8 mouse cellular contexts compared by ENCODE assay signal in the genomic region with DNA sequence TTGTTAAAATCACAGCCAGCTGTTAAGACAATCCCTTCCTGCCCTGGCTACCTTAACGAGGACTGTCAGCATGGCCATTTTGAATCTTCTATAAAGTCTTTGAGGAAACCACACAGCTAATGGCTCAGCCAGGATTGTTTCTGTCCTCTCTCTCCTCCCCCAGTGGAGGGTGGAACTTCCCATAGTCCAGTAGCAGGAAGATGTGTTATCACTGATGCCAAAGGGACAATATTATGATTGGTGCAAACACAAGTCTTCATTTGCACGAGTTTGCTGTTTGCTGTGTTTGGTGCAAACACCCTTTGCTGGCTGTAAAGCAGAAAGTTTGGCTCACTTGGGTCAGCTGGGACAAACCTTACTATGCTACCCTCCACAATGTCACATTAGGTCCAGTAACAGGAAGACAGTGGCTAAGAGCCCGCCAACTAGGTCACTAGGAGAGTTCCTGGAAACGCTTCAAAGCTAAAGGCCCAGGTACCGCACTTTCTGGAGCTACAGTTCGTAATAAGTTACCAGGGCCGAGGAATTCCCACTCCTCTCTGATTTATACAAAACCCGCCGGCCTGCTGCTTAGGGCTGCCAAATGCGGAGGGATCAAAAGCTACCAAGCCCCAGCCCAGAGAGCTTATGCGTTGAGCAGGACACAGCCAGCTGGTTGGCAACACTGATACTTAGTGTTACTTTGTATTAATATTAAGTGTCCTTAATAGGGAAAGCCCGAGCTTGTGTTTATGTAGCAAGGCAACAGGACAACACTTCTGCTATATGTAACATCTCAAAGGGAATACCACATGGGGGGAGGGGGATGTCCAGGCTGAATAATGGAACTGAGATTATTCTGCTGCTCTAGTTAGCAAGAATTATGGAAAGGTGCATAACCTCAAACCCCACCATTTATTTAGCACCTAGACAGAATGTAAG. TPM values are rescaled to one million over a fixed set of nuclear protein-coding genes. Genes with fewer than 3 reads are reported as not detected.
DNase-seq lines count a peak whose midpoint lies in the region; ATAC-seq and TF ChIP-seq lines count a peak whose summit lies in the region.

No protein-coding gene starts in this region.

- ATAC-seq in embryonic facial prominence, embryonic 12.5 days (ENCODE audit: insufficient number of reproducible peaks, insufficient read depth, low FRiP score, low TSS enrichment): no peak
- peak; percentile 0 for ATAC-seq in hindbrain, postnatal 0 days
- no peak for ATAC-seq in activated CD4-positive, CD25-positive, alpha-beta regulatory T cell, adult 4 months

- H3K27ac ChIP-seq in left cerebral cortex, adult 2 months: peak overlapping the region; percentile 100
- peak overlapping the region; percentile 99 for H3K27ac ChIP-seq in embryonic facial prominence, embryonic 12.5 days
- peak overlapping the region; percentile 100 for H3K27ac ChIP-seq in hindbrain, postnatal 0 days
- H3K27ac ChIP-seq in midbrain, embryonic 10.5 days (replicated peaks): peak overlapping the region; percentile 98

- DNase-seq in left cerebral cortex, adult 2 months (ENCODE audit: extremely low spot score in 1 of 2, low spot score in 2 of 2): no peak
- DNase-seq in left cerebral cortex, postnatal 4 days: no peak
- no peak for DNase-seq in hindbrain, postnatal 0 days (ENCODE audit: low spot score)
- no peak for DNase-seq in midbrain, embryonic 10.5 days (ENCODE audit: low spot score)
- no peak for DNase-seq in urinary bladder, adult 2 months (ENCODE audit: low spot score)
- no peak for DNase-seq in right cerebral cortex, adult 2 months (ENCODE audit: low spot score in 2 of 2)

- H3K9ac ChIP-seq in embryonic facial prominence, embryonic 12.5 days: peak overlapping the region; percentile 100
- H3K9ac ChIP-seq in hindbrain, postnatal 0 days (replicated peaks; ENCODE audit: low read length): peak overlapping the region; percentile 100

- H3K36me3 ChIP-seq in embryonic facial prominence, embryonic 12.5 days: peaks cover 27% of the 10 kb centered on the region
- H3K36me3 ChIP-seq in hindbrain, postnatal 0 days (ENCODE audit: insufficient read depth, low read length): peaks cover 21% of the 10 kb centered on the region
- H3K36me3 ChIP-seq in midbrain, embryonic 10.5 days: peaks cover 28% of the 10 kb centered on the region

- peaks cover 39% of the 10 kb centered on the region for H3K4me1 ChIP-seq in embryonic facial prominence, embryonic 12.5 days
- peaks cover 17% of the 10 kb centered on the region for H3K4me1 ChIP-seq in hindbrain, postnatal 0 days (ENCODE audit: insufficient read depth, low read length)
- peaks cover 47% of the 10 kb centered on the region for H3K4me1 ChIP-seq in midbrain, embryonic 10.5 days

- peak overlapping the region; percentile 93 for H3K4me2 ChIP-seq in embryonic facial prominence, embryonic 12.5 days (replicated peaks)
- H3K4me2 ChIP-seq in hindbrain, postnatal 0 days (ENCODE audit: low read depth, low read length): peak overlapping the region; percentile 72

- H3K9me3 ChIP-seq in embryonic facial prominence, embryonic 12.5 days: no peaks in the 10 kb centered on the region
- no peaks in the 10 kb centered on the region for H3K9me3 ChIP-seq in hindbrain, postnatal 0 days (ENCODE audit: low read length)
- no peaks in the 10 kb centered on the region for H3K9me3 ChIP-seq in midbrain, embryonic 10.5 days (replicated peaks)

- H3K27me3 ChIP-seq in embryonic facial prominence, embryonic 12.5 days: no peaks in the 10 kb centered on the region
- no peaks in the 10 kb centered on the region for H3K27me3 ChIP-seq in hindbrain, postnatal 0 days (ENCODE audit: insufficient read depth, low read length)
- no peaks in the 10 kb centered on the region for H3K27me3 ChIP-seq in midbrain, embryonic 10.5 days (ENCODE audit: low read depth, poor library complexity, severe bottlenecking)

- 33% methylated on average over 12 of the region's 12 CpGs for WGBS in embryonic facial prominence, embryonic 12.5 days
- WGBS in hindbrain, postnatal 0 days: 30% methylated on average over 12 of the region's 12 CpGs
- 35% methylated on average over 12 of the region's 12 CpGs for WGBS in midbrain, embryonic 10.5 days

- intact Hi-C loops in left cerebral cortex, adult 2 months (cut with DNase I): loop anchor here (5.0 to 10.0 kb wide), 3 partner anchors 403 to 616 kb away; partner anchors contain the start of genes Ddr1, Dxo, Ppt2 and Prrt1
- intact Hi-C loops in left cerebral cortex, postnatal 4 days (cut with DNase I): no loop called here

- no peak for TF ChIP-seq CTCF in left cerebral cortex, adult 2 months (IDR thresholded peaks at IDR 0.05)
- TF ChIP-seq CTCF in hindbrain, postnatal 0 days (IDR thresholded peaks at IDR 0.05; ENCODE audit: low read depth): no peak

- H3K4me3 ChIP-seq in left cerebral cortex, adult 2 months: peak overlapping the region; percentile 77
- peak overlapping the region; percentile 96 for H3K4me3 ChIP-seq in embryonic facial prominence, embryonic 12.5 days
- H3K4me3 ChIP-seq in hindbrain, postnatal 0 days (ENCODE audit: low read length): peak overlapping the region; percentile 97
- H3K4me3 ChIP-seq in midbrain, embryonic 10.5 days: peak overlapping the region; percentile 81

RNA-seq across cellular contexts. Expression of gene Ddx39b, which starts 0.9 kb away (rescaled TPM):
- total RNA-seq in left cerebral cortex, adult 2 months (2021): 100 to 1,000 TPM; 215 TPM
- 100 to 1,000 TPM; 324 to 337 TPM for total RNA-seq in left cerebral cortex, postnatal 4 days (2021)
- polyA plus RNA-seq in embryonic facial prominence, embryonic 12.5 days (2016; fragmentation: Nextera tagmentation; extraction: Ambion mirVana): 572 and 587 TPM in 2 replicates
- total RNA-seq in hindbrain, postnatal 0 days (2014; rRNA removed): 259 and 266 TPM in 2 replicates
- 326 and 341 TPM in 2 replicates for polyA plus RNA-seq in hindbrain, postnatal 0 days (2015; fragmentation: Nextera tagmentation; extraction: Ambion mirVana)
- 682 and 724 TPM in 2 replicates for polyA plus RNA-seq in midbrain, embryonic 10.5 days (2016; fragmentation: Nextera tagmentation; extraction: Ambion mirVana)
- polyA plus RNA-seq in urinary bladder, adult 2 months (2012; rRNA removed): 314 and 350 TPM in 2 replicates
- 100 to 1,000 TPM; 200 to 247 TPM for polyA plus RNA-seq in activated CD4-positive, CD25-positive, alpha-beta regulatory T cell, adult 4 months (2017; shearing (Covaris generic))

RNA-seq across cellular contexts. Expression of gene Nfkbil1, which starts 5.1 kb away (rescaled TPM):
- 10 to 100 TPM; 13.0 to 16.1 TPM for total RNA-seq in left cerebral cortex, adult 2 months (2021)
- total RNA-seq in left cerebral cortex, postnatal 4 days (2021): 10 to 100 TPM; 14.7 to 14.8 TPM
- polyA plus RNA-seq in embryonic facial prominence, embryonic 12.5 days (2016; fragmentation: Nextera tagmentation; extraction: Ambion mirVana): 13.0 and 13.3 TPM in 2 replicates
- total RNA-seq in hindbrain, postnatal 0 days (2014; rRNA removed): 15.5 and 15.9 TPM in 2 replicates
- 11.4 and 12.9 TPM in 2 replicates for polyA plus RNA-seq in hindbrain, postnatal 0 days (2015; fragmentation: Nextera tagmentation; extraction: Ambion mirVana)
- polyA plus RNA-seq in midbrain, embryonic 10.5 days (2016; fragmentation: Nextera tagmentation; extraction: Ambion mirVana): 9.9 and 11.7 TPM in 2 replicates
- 14.0 and 15.4 TPM in 2 replicates for polyA plus RNA-seq in urinary bladder, adult 2 months (2012; rRNA removed)
- 1 to 10 TPM; 3.4 to 4.4 TPM for polyA plus RNA-seq in activated CD4-positive, CD25-positive, alpha-beta regulatory T cell, adult 4 months (2017; shearing (Covaris generic))

RNA-seq across cellular contexts. Expression of gene Atp6v1g2, which starts 7.2 kb away (rescaled TPM):
- 100 to 1,000 TPM; 549 to 569 TPM for total RNA-seq in left cerebral cortex, adult 2 months (2021)
- total RNA-seq in left cerebral cortex, postnatal 4 days (2021): 100 to 1,000 TPM; 122 to 142 TPM
- polyA plus RNA-seq in embryonic facial prominence, embryonic 12.5 days (2016; fragmentation: Nextera tagmentation; extraction: Ambion mirVana): 4.5 and 5.5 TPM in 2 replicates
- total RNA-seq in hindbrain, postnatal 0 days (2014; rRNA removed): 91.0 and 114 TPM in 2 replicates
- polyA plus RNA-seq in hindbrain, postnatal 0 days (2015; fragmentation: Nextera tagmentation; extraction: Ambion mirVana): 180 and 183 TPM in 2 replicates
- 9.7 and 11.8 TPM in 2 replicates for polyA plus RNA-seq in midbrain, embryonic 10.5 days (2016; fragmentation: Nextera tagmentation; extraction: Ambion mirVana)
- polyA plus RNA-seq in urinary bladder, adult 2 months (2012; rRNA removed): 11.9 and 14.5 TPM in 2 replicates
- polyA plus RNA-seq in activated CD4-positive, CD25-positive, alpha-beta regulatory T cell, adult 4 months (2017; shearing (Covaris generic)): 1 to 10 TPM; 2.3 to 4.0 TPM

RNA-seq across cellular contexts. Expression of gene Gm16181, which starts 20.0 kb away (rescaled TPM):
- not detected for total RNA-seq in left cerebral cortex, adult 2 months (2021)
- total RNA-seq in left cerebral cortex, postnatal 4 days (2021): not detected
- polyA plus RNA-seq in embryonic facial prominence, embryonic 12.5 days (2016; fragmentation: Nextera tagmentation; extraction: Ambion mirVana): 1.0 TPM in 1 of 2 replicates, not detected in the other
- not detected in 2 replicates for total RNA-seq in hindbrain, postnatal 0 days (2014; rRNA removed)
- polyA plus RNA-seq in hindbrain, postnatal 0 days (2015; fragmentation: Nextera tagmentation; extraction: Ambion mirVana): 0.40 TPM in 1 of 2 replicates, not detected in the other
- polyA plus RNA-seq in midbrain, embryonic 10.5 days (2016; fragmentation: Nextera tagmentation; extraction: Ambion mirVana): 0.25 and 0.37 TPM in 2 replicates
- 0.18 TPM in 1 of 2 replicates, not detected in the other for polyA plus RNA-seq in urinary bladder, adult 2 months (2012; rRNA removed)
- polyA plus RNA-seq in activated CD4-positive, CD25-positive, alpha-beta regulatory T cell, adult 4 months (2017; shearing (Covaris generic)): 1 to 10 TPM in 1 of 2 experiments, not detected in 1; 1.8 TPM

RNA-seq across cellular contexts. Expression of gene H2-D1, which starts 21.9 kb away (rescaled TPM):
- 10 to 100 TPM; 20.3 to 25.3 TPM for total RNA-seq in left cerebral cortex, adult 2 months (2021)
- total RNA-seq in left cerebral cortex, postnatal 4 days (2021): 10 to 100 TPM; 19.1 to 22.8 TPM
- polyA plus RNA-seq in embryonic facial prominence, embryonic 12.5 days (2016; fragmentation: Nextera tagmentation; extraction: Ambion mirVana): 20.8 and 21.5 TPM in 2 replicates
- 74.3 and 83.8 TPM in 2 replicates for total RNA-seq in hindbrain, postnatal 0 days (2014; rRNA removed)
- 141 and 146 TPM in 2 replicates for polyA plus RNA-seq in hindbrain, postnatal 0 days (2015; fragmentation: Nextera tagmentation; extraction: Ambion mirVana)
- polyA plus RNA-seq in midbrain, embryonic 10.5 days (2016; fragmentation: Nextera tagmentation; extraction: Ambion mirVana): 55.3 and 61.1 TPM in 2 replicates
- 589 and 606 TPM in 2 replicates for polyA plus RNA-seq in urinary bladder, adult 2 months (2012; rRNA removed)
- polyA plus RNA-seq in activated CD4-positive, CD25-positive, alpha-beta regulatory T cell, adult 4 months (2017; shearing (Covaris generic)): 1,000 to 10,000 TPM; 3,460 to 4,099 TPM

Comparison
In these comparisons a context has a peak if more than half of its experiments do, and no peak if none do; other contexts are left out.
1. RNA of gene Atp6v1g2, which starts 7.2 kb away (polyA plus RNA-seq): 180 to 183 TPM in hindbrain, postnatal 0 days; 11.9 to 14.5 TPM in urinary bladder, adult 2 months, 9.7 to 11.8 TPM in midbrain, embryonic 10.5 days, 4.5 to 5.5 TPM in embryonic facial prominence, embryonic 12.5 days and 2.3 to 4.0 TPM in activated CD4-positive, CD25-positive, alpha-beta regulatory T cell, adult 4 months; every median in the first group is over 10 times any median in the second.
2. Peak in every context shown above with its lines, with median percentiles within 50 percentile points of each other: H3K27ac ChIP-seq and H3K4me3 ChIP-seq.